ENCODE assay signal across 23 mouse cellular contexts in genomic region chr17:55952041-55952440, GRCm38 (mm10). TPM values are rescaled to one million over a fixed set of nuclear protein-coding genes. Genes with fewer than 3 reads are reported as not detected.
DNase-seq lines count a peak whose midpoint lies in the region; ATAC-seq and TF ChIP-seq lines count a peak whose summit lies in the region.
"Had no signal": no experiment of that assay in that cellular context is flagged by ENCODE, and none has a peak within 500 bp of the region (broad histone marks: within the 10 kb centered on the region; RNA-seq: fewer than 3 reads in every experiment).

No protein-coding gene starts in this region.

- no peak overlapping the region for H3K27ac ChIP-seq in intestine, embryonic 14.5 days (ENCODE audit: low read depth)
- no peak overlapping the region for H3K27ac ChIP-seq in intestine, embryonic 16.5 days (ENCODE audit: low read length)
- no peak overlapping the region for H3K27ac ChIP-seq in testis, adult 2 months (ENCODE audit: control insufficient read depth, insufficient read depth, low read depth, low read length)
- peak overlapping the region; percentile 75 for H3K27ac ChIP-seq in macrophage
- H3K27ac ChIP-seq: embryonic facial prominence, embryonic 15.5 days; gastrocnemius, adult 2 months; hindbrain, postnatal 0 days; kidney, embryonic 15.5 days; limb, embryonic 15.5 days; neural tube, embryonic 13.5 days had no signal

- H3K4me3 ChIP-seq in intestine, embryonic 14.5 days (ENCODE audit: low read depth, low read length), result no peak overlapping the region
- H3K4me3 ChIP-seq in intestine, embryonic 16.5 days (ENCODE audit: low read length), result no peak overlapping the region
- peak overlapping the region; percentile 8 for H3K4me3 ChIP-seq in testis, adult 2 months (ENCODE audit: control insufficient read depth, low read depth, low read length)
- no peak overlapping the region for H3K4me3 ChIP-seq in macrophage (ENCODE audit: inconsistent target)
- H3K4me3 ChIP-seq: embryonic facial prominence, embryonic 15.5 days; kidney, embryonic 15.5 days; limb, embryonic 15.5 days; myocyte; neural tube, embryonic 13.5 days had no signal

- no peaks in the 10 kb centered on the region for H3K27me3 ChIP-seq in intestine, embryonic 14.5 days (replicated peaks; ENCODE audit: control insufficient read depth, insufficient read depth, low read length)
- peaks cover 3% of the 10 kb centered on the region; the same call in 1 of the 2 replicates for H3K27me3 ChIP-seq in intestine, embryonic 16.5 days (replicated peaks; ENCODE audit: control insufficient read depth, insufficient read depth, low read length)
- no peaks in the 10 kb centered on the region for H3K27me3 ChIP-seq in testis, adult 2 months (ENCODE audit: control insufficient read depth, insufficient read depth, low read length)

- no peak overlapping the region for H3K9ac ChIP-seq in intestine, embryonic 14.5 days (ENCODE audit: low read length)
- no peak overlapping the region for H3K9ac ChIP-seq in intestine, embryonic 16.5 days (ENCODE audit: low read depth, low read length)
- H3K9ac ChIP-seq: embryonic facial prominence, embryonic 15.5 days; kidney, embryonic 15.5 days; limb, embryonic 15.5 days; lung, embryonic 14.5 days; neural tube, embryonic 13.5 days had no signal

- H3K4me1 ChIP-seq in intestine, embryonic 14.5 days (replicated peaks; ENCODE audit: control insufficient read depth, insufficient read depth, low read length), result no peaks in the 10 kb centered on the region; the same call in 1 of the 2 replicates
- peaks cover 10% of the 10 kb centered on the region for H3K4me1 ChIP-seq in intestine, embryonic 16.5 days (ENCODE audit: control insufficient read depth, insufficient read depth, low read length)
- peaks cover 10% of the 10 kb centered on the region for H3K4me1 ChIP-seq in testis, adult 2 months (ENCODE audit: control insufficient read depth, insufficient read depth, low read length)

- ATAC-seq in intestine, embryonic 14.5 days (replicated peaks; ENCODE audit: low FRiP score, low TSS enrichment, low read depth), result no peak
- no peak for ATAC-seq in intestine, embryonic 16.5 days
- ATAC-seq: hindbrain, postnatal 0 days; midbrain, embryonic 16.5 days had no signal

- TF ChIP-seq CTCF in testis, adult 2 months (IDR thresholded peaks at IDR 0.05; ENCODE audit: control insufficient read depth, insufficient read depth, insufficient replicate concordance, low read depth, low read length), result no peak

- H3K4me2 ChIP-seq in intestine, embryonic 14.5 days (ENCODE audit: low read length), result no peak overlapping the region
- H3K4me2 ChIP-seq in intestine, embryonic 16.5 days (ENCODE audit: low read depth, low read length), result no peak overlapping the region
- H3K4me2 ChIP-seq: embryonic facial prominence, embryonic 15.5 days; kidney, embryonic 15.5 days; limb, embryonic 15.5 days; lung, embryonic 14.5 days; neural tube, embryonic 13.5 days had no signal

- H3K79me2 ChIP-seq in macrophage (ENCODE audit: inconsistent target), result peaks cover 7% of the 10 kb centered on the region; the same call in 1 of the 2 replicates

- no peak for TF ChIP-seq POLR2A in testis, adult 2 months (IDR thresholded peaks at IDR 0.05; ENCODE audit: control insufficient read depth, low read depth, low read length)

- H3K9me3 ChIP-seq in intestine, embryonic 14.5 days (ENCODE audit: control insufficient read depth, low read length), result no peaks in the 10 kb centered on the region
- no peaks in the 10 kb centered on the region for H3K9me3 ChIP-seq in intestine, embryonic 16.5 days (ENCODE audit: control insufficient read depth, low read length)
- H3K9me3 ChIP-seq: embryonic facial prominence, embryonic 15.5 days; kidney, embryonic 15.5 days; limb, embryonic 15.5 days; neural tube, embryonic 13.5 days had no signal

- peak; percentile 15 for DNase-seq in cerebellum, adult 9-10 months
- no peak for DNase-seq in cerebellum, postnatal 36 days
- peak; percentile 27 for DNase-seq in intestine, embryonic 14.5 days (ENCODE audit: low spot score)
- no peak for DNase-seq in testis, postnatal 10 days (ENCODE audit: low spot score)
- no peak for DNase-seq in gastrocnemius, postnatal 4 days (ENCODE audit: low spot score in 2 of 2)
- DNase-seq: adrenal gland, postnatal 25 days; gastrocnemius, adult 2 months; kidney, adult 11 months; kidney, postnatal 36 days; lung, embryonic 14.5 days; thymus, postnatal 25 days had no signal

- H3K36me3 ChIP-seq in intestine, embryonic 14.5 days (ENCODE audit: control insufficient read depth, insufficient read depth, low read length), result no peaks in the 10 kb centered on the region
- no peaks in the 10 kb centered on the region for H3K36me3 ChIP-seq in intestine, embryonic 16.5 days (ENCODE audit: control insufficient read depth, insufficient read depth, low read length)
- H3K36me3 ChIP-seq in testis, adult 2 months (ENCODE audit: control insufficient read depth, insufficient read depth, low read length), result no peaks in the 10 kb centered on the region
- H3K36me3 ChIP-seq in macrophage (ENCODE audit: inconsistent target), result peaks cover 3% of the 10 kb centered on the region
- H3K36me3 ChIP-seq: embryonic facial prominence, embryonic 15.5 days; kidney, embryonic 15.5 days; limb, embryonic 15.5 days; neural tube, embryonic 13.5 days had no signal

RNA-seq across cellular contexts. Expression of gene Ebi3, which starts 0.4 kb away (rescaled TPM):
- polyA plus RNA-seq in intestine, embryonic 14.5 days (2014; fragmentation: Nextera tagmentation; extraction: Ambion mirVana), result 2.5 and 2.8 TPM in 2 replicates
- polyA plus RNA-seq in intestine, embryonic 16.5 days (2015; fragmentation: Nextera tagmentation; extraction: Ambion mirVana), result 2.6 and 2.9 TPM in 2 replicates
- polyA plus RNA-seq in testis, adult 2 months (2012; rRNA removed), result 0.53 and 0.75 TPM in 2 replicates
- total RNA-seq in macrophage (2018; cell fraction: chromatin; rRNA removed), result 100 to 1,000 TPM in 4 of 26 experiments, 10 to 100 TPM in 20, 1 to 10 TPM in 2; 5.9 to 185 (median 55.3) TPM
- 100 to 1,000 TPM in 19 of 26 experiments, 10 to 100 TPM in 7; 78.9 to 400 (median 225) TPM for total RNA-seq in macrophage (2018; cell fraction: cytosol; rRNA removed)
- 100 to 1,000 TPM in 21 of 26 experiments, 10 to 100 TPM in 5; 45.0 to 322 (median 170) TPM for total RNA-seq in macrophage (2018; cell fraction: nucleus; rRNA removed)
- polyA plus RNA-seq in macrophage (2018), result 47.4 to 91.9 TPM (median 63.3 TPM) in 3 replicates
- total RNA-seq in gastrocnemius, postnatal 4 days (2021), result 1 to 10 TPM; 1.9 to 2.0 TPM
- polyA plus RNA-seq: myocyte had no signal

RNA-seq across cellular contexts. Expression of gene Zfp119b, which starts 2.7 kb away (rescaled TPM):
- polyA plus RNA-seq in intestine, embryonic 14.5 days (2014; fragmentation: Nextera tagmentation; extraction: Ambion mirVana), result 4.2 and 5.0 TPM in 2 replicates
- polyA plus RNA-seq in intestine, embryonic 16.5 days (2015; fragmentation: Nextera tagmentation; extraction: Ambion mirVana), result 4.1 and 4.4 TPM in 2 replicates
- 0.24 and 0.48 TPM in 2 replicates for polyA plus RNA-seq in testis, adult 2 months (2012; rRNA removed)
- 1 to 10 TPM; 1.9 to 8.2 (median 5.8) TPM for total RNA-seq in macrophage (2018; cell fraction: chromatin; rRNA removed)
- total RNA-seq in macrophage (2018; cell fraction: cytosol; rRNA removed), result 1 to 10 TPM; 2.8 to 7.3 (median 5.1) TPM
- total RNA-seq in macrophage (2018; cell fraction: nucleus; rRNA removed), result 10 to 100 TPM in 4 of 26 experiments, 1 to 10 TPM in 22; 4.4 to 16.1 (median 7.0) TPM
- polyA plus RNA-seq in macrophage (2018), result 4.5 to 7.3 TPM (median 5.6 TPM) in 3 replicates
- 1 to 10 TPM; 3.8 to 4.0 TPM for total RNA-seq in gastrocnemius, postnatal 4 days (2021)

RNA-seq across cellular contexts. Expression of gene Yju2, which starts 6.9 kb away (rescaled TPM):
- 18.6 and 23.6 TPM in 2 replicates for polyA plus RNA-seq in intestine, embryonic 14.5 days (2014; fragmentation: Nextera tagmentation; extraction: Ambion mirVana)
- 19.7 and 21.5 TPM in 2 replicates for polyA plus RNA-seq in intestine, embryonic 16.5 days (2015; fragmentation: Nextera tagmentation; extraction: Ambion mirVana)
- polyA plus RNA-seq in testis, adult 2 months (2012; rRNA removed), result 4.9 TPM in 2 replicates
- total RNA-seq in macrophage (2018; cell fraction: chromatin; rRNA removed), result 10 to 100 TPM; 20.7 to 49.9 (median 32.1) TPM
- 10 to 100 TPM in 25 of 26 experiments, 1 to 10 TPM in 1; 9.1 to 20.3 (median 13.2) TPM for total RNA-seq in macrophage (2018; cell fraction: cytosol; rRNA removed)
- total RNA-seq in macrophage (2018; cell fraction: nucleus; rRNA removed), result 10 to 100 TPM; 15.3 to 47.0 (median 25.2) TPM
- 10.7 to 11.5 TPM (median 10.8 TPM) in 3 replicates for polyA plus RNA-seq in macrophage (2018)
- total RNA-seq in gastrocnemius, postnatal 4 days (2021), result 10 to 100 TPM; 15.3 to 15.9 TPM

RNA-seq across cellular contexts. Expression of gene Shd, which starts 18.2 kb away (rescaled TPM):
- polyA plus RNA-seq in intestine, embryonic 14.5 days (2014; fragmentation: Nextera tagmentation; extraction: Ambion mirVana), result 13.2 and 18.3 TPM in 2 replicates
- 8.6 and 9.0 TPM in 2 replicates for polyA plus RNA-seq in intestine, embryonic 16.5 days (2015; fragmentation: Nextera tagmentation; extraction: Ambion mirVana)
- polyA plus RNA-seq in testis, adult 2 months (2012; rRNA removed), result 0.63 and 1.1 TPM in 2 replicates
- total RNA-seq in macrophage (2018; cell fraction: chromatin; rRNA removed), result 1 to 10 TPM in 8 of 26 experiments, under 1 TPM in 2, not detected in 16; 0.45 to 2.9 (median 1.9) TPM
- total RNA-seq in macrophage (2018; cell fraction: cytosol; rRNA removed), result not detected
- total RNA-seq in macrophage (2018; cell fraction: nucleus; rRNA removed), result 1 to 10 TPM in 10 of 26 experiments, under 1 TPM in 4, not detected in 12; 0.67 to 3.9 (median 1.4) TPM
- not detected in 3 replicates for polyA plus RNA-seq in macrophage (2018)
- total RNA-seq in gastrocnemius, postnatal 4 days (2021), result 1 to 10 TPM; 1.8 to 1.9 TPM
- total RNA-seq: common myeloid progenitor, adult 5-6 weeks had no signal

RNA-seq across cellular contexts. Expression of gene Fsd1, which starts 34.3 kb away (rescaled TPM):
- polyA plus RNA-seq in intestine, embryonic 14.5 days (2014; fragmentation: Nextera tagmentation; extraction: Ambion mirVana), result 16.9 and 18.8 TPM in 2 replicates
- polyA plus RNA-seq in intestine, embryonic 16.5 days (2015; fragmentation: Nextera tagmentation; extraction: Ambion mirVana), result 8.4 and 9.7 TPM in 2 replicates
- 2.3 and 2.4 TPM in 2 replicates for polyA plus RNA-seq in testis, adult 2 months (2012; rRNA removed)
- 1 to 10 TPM in 1 of 26 experiments, not detected in 25; 1.2 TPM for total RNA-seq in macrophage (2018; cell fraction: chromatin; rRNA removed)
- total RNA-seq in macrophage (2018; cell fraction: cytosol; rRNA removed), result not detected
- total RNA-seq in macrophage (2018; cell fraction: nucleus; rRNA removed), result not detected
- not detected in 3 replicates for polyA plus RNA-seq in macrophage (2018)
- total RNA-seq in gastrocnemius, postnatal 4 days (2021), result under 1 TPM in 1 of 2 experiments, not detected in 1; 0.32 TPM
- total RNA-seq: common myeloid progenitor, adult 5-6 weeks; gastrocnemius, adult 2 months; hematopoietic stem cell, adult 5-6 weeks had no signal

Comparison
In these comparisons a context has a peak if more than half of its experiments do, and no peak if none do; other contexts are left out.
1. DNase-seq: peak in cerebellum, adult 9-10 months (single experiment) and intestine, embryonic 14.5 days (single experiment); none in cerebellum, postnatal 36 days (0 of 2), testis, postnatal 10 days (single experiment) and gastrocnemius, postnatal 4 days (0 of 2).
2. RNA of gene Ebi3, which starts 0.4 kb away (polyA plus RNA-seq): 47.4 to 91.9 TPM in macrophage; 2.6 to 2.9 TPM in intestine, embryonic 16.5 days, 2.5 to 2.8 TPM in intestine, embryonic 14.5 days and 0.53 to 0.75 TPM in testis, adult 2 months; every median in the first group is over 10 times any median in the second.